Mouse (Mus musculus) ES-E14 (cell line): ENCODE measurements around the gene Hoxa13.

Experiments
- CHD2 ChIP-seq: IDR thresholded peaks from 2 replicates; pipeline ENCODE4 v1.6.1; 2014; ENCODE audit warnings: mild to moderate bottlenecking, low read depth, low read length, inconsistent platforms
- HCFC1 ChIP-seq: IDR thresholded peaks from 2 replicates; pipeline ENCODE4 v1.6.1; 2012; ENCODE audit warnings: low read length, inconsistent platforms, borderline replicate concordance; ENCODE audit not compliant: insufficient read depth
- MAFK ChIP-seq: IDR thresholded peaks from 2 replicates; pipeline ENCODE4 v1.6.1; 2014; ENCODE audit warnings: mild to moderate bottlenecking, low read depth, low read length, inconsistent platforms; ENCODE audit not compliant: insufficient read depth
- ZC3H11A ChIP-seq: IDR thresholded peaks from 2 replicates; pipeline ENCODE4 v1.6.1; 2012; ENCODE audit warnings: low read depth, mild to moderate bottlenecking, inconsistent platforms, low read length, borderline replicate concordance
- ZNF384 ChIP-seq: IDR thresholded peaks from 2 replicates; pipeline ENCODE4 v1.6.1; 2012; ENCODE audit warnings: low read depth, low read length, inconsistent platforms

GRCm38 (mm10) chr6:52309766-52310165 lies 49.1 kb upstream of the Hoxa13 start:
- TF ChIP-seq ZC3H11A: no peak
- TF ChIP-seq CHD2: no peak
- no peak for TF ChIP-seq MAFK
- no peak for TF ChIP-seq HCFC1
- TF ChIP-seq ZNF384: no peak
